Mouse (Mus musculus) CH12.LX (cell line): ENCODE measurements around the gene Cnnm2.

Experiments
- BHLHE40 ChIP-seq: IDR thresholded peaks from 2 replicates; pipeline ENCODE4 v1.6.1; 2011; ENCODE audit warnings: mild to moderate bottlenecking, low read depth, low read length, improper control_type of control experiment
- CTCF ChIP-seq, 2 experiments: IDR thresholded peaks in 1 of 2; conservative IDR thresholded peaks in 1 of 2; 2 replicates each; pipeline ENCODE4 v1.5.1; 2011 to 2012; ENCODE audit warnings: low read depth in 2 of 2, low read length in 2 of 2, improper control_type of control experiment in 1 of 2, inconsistent platforms in 1 of 2, mild to moderate bottlenecking in 1 of 2, moderate library complexity in 1 of 2

GRCm38 (mm10) chr19:46761971-46762290 lies 535 bp downstream of the Cnnm2 start:
- TF ChIP-seq CTCF (conservative IDR thresholded peaks at IDR 0.05 in 1 of 2, IDR thresholded peaks at IDR 0.05 in 1 of 2; ENCODE audit: low read depth in 2 of 2, low read length in 2 of 2): no peak
- no peak for TF ChIP-seq BHLHE40
